Mouse (Mus musculus): ENCODE measurements around the gene Elovl3.

DNA sequence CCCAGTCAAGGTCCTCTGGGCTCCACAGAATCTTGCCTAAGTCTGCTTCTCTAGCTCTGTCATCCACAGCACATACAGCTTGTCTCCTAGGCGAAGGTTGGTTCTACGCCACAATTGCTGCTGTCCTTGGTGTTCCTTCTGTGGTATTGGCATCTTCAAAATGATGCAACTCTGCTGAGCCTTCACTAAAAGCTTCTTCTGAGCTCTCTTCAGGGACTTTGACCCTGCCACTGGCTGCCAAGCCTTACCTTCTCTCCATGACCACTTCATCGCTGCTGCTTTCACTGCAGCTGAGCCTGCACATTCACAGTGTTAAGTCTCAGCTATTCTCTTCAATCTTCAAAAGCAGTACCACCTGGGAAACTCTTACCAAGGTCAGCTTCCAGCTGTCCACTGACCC lies 50.5 kb downstream of the Elovl3 start:
- TF ChIP-seq CTCF (IDR thresholded peaks at IDR 0.05; ENCODE audit: borderline replicate concordance, insufficient read depth, low read depth, low read length) (no peak), POLR2A (IDR thresholded peaks at IDR 0.05; ENCODE audit: borderline replicate concordance, insufficient read depth, low read length) (no peak)
